In the genomic region with DNA sequence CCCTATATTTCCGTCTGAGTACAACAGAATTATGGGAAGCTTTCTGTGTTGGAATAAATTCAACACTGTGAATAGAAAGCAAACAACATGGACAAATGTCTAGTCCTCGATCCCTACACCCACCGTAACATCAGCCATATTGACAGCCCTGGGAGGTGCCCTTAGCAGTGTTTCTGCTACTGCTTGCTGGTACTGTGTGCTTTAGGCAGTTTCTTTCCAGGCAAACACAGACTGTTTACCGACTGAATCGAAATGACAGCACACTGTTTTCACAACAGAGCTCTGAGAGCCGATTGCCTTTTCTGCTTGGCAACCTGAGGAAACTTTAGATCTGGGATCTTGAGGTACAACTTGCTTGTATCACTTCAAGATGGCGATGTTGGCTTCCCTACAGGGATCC, we compare ENCODE assay signal across 26 mouse cellular contexts. TPM values are rescaled to one million over a fixed set of nuclear protein-coding genes. Genes with fewer than 3 reads are reported as not detected.
DNase-seq lines count a peak whose midpoint lies in the region; ATAC-seq and TF ChIP-seq lines count a peak whose summit lies in the region.
"Had no signal": no experiment of that assay in that cellular context is flagged by ENCODE, and none has a peak within 500 bp of the region (broad histone marks: within the 10 kb centered on the region; RNA-seq: fewer than 3 reads in every experiment).

No protein-coding gene starts in this region.

- no peak for TF ChIP-seq CTCF in liver, adult 2 months (IDR thresholded peaks at IDR 0.05; ENCODE audit: low read depth, low read length)
- TF ChIP-seq CTCF in liver, postnatal 0 days (IDR thresholded peaks at IDR 0.05; ENCODE audit: low read depth) = no peak
- TF ChIP-seq CTCF in stomach, postnatal 0 days (IDR thresholded peaks at IDR 0.05; ENCODE audit: low read depth) = no peak

- H3K27ac ChIP-seq in liver, adult 2 months (replicated peaks; ENCODE audit: insufficient read depth, low read depth, low read length) = no peak overlapping the region
- no peak overlapping the region for H3K27ac ChIP-seq in liver, embryonic 11.5 days (ENCODE audit: low read depth, low read length)
- H3K27ac ChIP-seq in liver, embryonic 16.5 days (ENCODE audit: low read length) = no peak overlapping the region
- peak overlapping the region; percentile 89 for H3K27ac ChIP-seq in liver, postnatal 0 days (ENCODE audit: low read depth)
- no peak overlapping the region for H3K27ac ChIP-seq in stomach, postnatal 0 days (replicated peaks)
- H3K27ac ChIP-seq: embryonic facial prominence, embryonic 13.5 days; embryonic facial prominence, embryonic 15.5 days; forebrain, embryonic 10.5 days; forebrain, embryonic 12.5 days had no signal

- TF ChIP-seq POLR2A in liver, adult 2 months (IDR thresholded peaks at IDR 0.05; ENCODE audit: extremely low read depth, insufficient read depth, low read length) = no peak

- WGBS in liver, adult 2 months = 20% methylated on average over 7 of the region's 7 CpGs
- 68% methylated on average over 7 of the region's 7 CpGs for WGBS in liver, embryonic 11.5 days
- 51% methylated on average over 7 of the region's 7 CpGs for WGBS in liver, embryonic 16.5 days (ENCODE audit: insufficient replicate concordance)
- WGBS in liver, postnatal 0 days (ENCODE audit: insufficient replicate concordance) = 57% methylated on average over 7 of the region's 7 CpGs
- 67% methylated on average over 7 of the region's 7 CpGs for WGBS in stomach, postnatal 0 days

- no peaks in the 10 kb centered on the region for H3K79me2 ChIP-seq in liver, adult 2 months (ENCODE audit: control insufficient read depth, insufficient read depth, low read length)

- H3K4me2 ChIP-seq in liver, embryonic 11.5 days = no peak overlapping the region
- no peak overlapping the region for H3K4me2 ChIP-seq in liver, embryonic 16.5 days (ENCODE audit: low read depth, low read length)
- H3K4me2 ChIP-seq in liver, postnatal 0 days (ENCODE audit: low read depth, low read length) = peak overlapping the region; percentile 52
- H3K4me2 ChIP-seq in stomach, postnatal 0 days (replicated peaks; ENCODE audit: low read depth) = no peak overlapping the region
- H3K4me2 ChIP-seq: embryonic facial prominence, embryonic 13.5 days; embryonic facial prominence, embryonic 15.5 days; forebrain, embryonic 12.5 days had no signal

- H3K9me3 ChIP-seq in liver, embryonic 11.5 days (ENCODE audit: control insufficient read depth, low read length) = no peaks in the 10 kb centered on the region
- H3K9me3 ChIP-seq in liver, embryonic 16.5 days (replicated peaks; ENCODE audit: control insufficient read depth, low read length) = no peaks in the 10 kb centered on the region
- H3K9me3 ChIP-seq in liver, postnatal 0 days (ENCODE audit: low read length) = no peaks in the 10 kb centered on the region
- no peaks in the 10 kb centered on the region for H3K9me3 ChIP-seq in stomach, postnatal 0 days (ENCODE audit: control insufficient read depth, low read length)
- H3K9me3 ChIP-seq: embryonic facial prominence, embryonic 13.5 days; embryonic facial prominence, embryonic 15.5 days; forebrain, embryonic 10.5 days; forebrain, embryonic 12.5 days had no signal

- no peaks in the 10 kb centered on the region for H3K36me3 ChIP-seq in liver, adult 2 months (ENCODE audit: control insufficient read depth, insufficient read depth, low read length)
- H3K36me3 ChIP-seq in liver, embryonic 11.5 days (ENCODE audit: control insufficient read depth, insufficient read depth, low read length) = no peaks in the 10 kb centered on the region
- H3K36me3 ChIP-seq in liver, embryonic 16.5 days (ENCODE audit: control insufficient read depth, insufficient read depth) = no peaks in the 10 kb centered on the region
- H3K36me3 ChIP-seq in liver, postnatal 0 days (replicated peaks; ENCODE audit: insufficient read depth, low read length) = no peaks in the 10 kb centered on the region
- no peaks in the 10 kb centered on the region for H3K36me3 ChIP-seq in stomach, postnatal 0 days (ENCODE audit: control insufficient read depth, insufficient read depth, low read length)
- H3K36me3 ChIP-seq: embryonic facial prominence, embryonic 13.5 days; embryonic facial prominence, embryonic 15.5 days; forebrain, embryonic 10.5 days; forebrain, embryonic 12.5 days had no signal

- no peaks in the 10 kb centered on the region for H3K27me3 ChIP-seq in liver, adult 2 months (ENCODE audit: control insufficient read depth, insufficient read depth, low read length)
- H3K27me3 ChIP-seq in liver, embryonic 11.5 days (replicated peaks; ENCODE audit: control insufficient read depth, insufficient read depth, low read length) = no peaks in the 10 kb centered on the region
- no peaks in the 10 kb centered on the region for H3K27me3 ChIP-seq in liver, embryonic 16.5 days (ENCODE audit: control insufficient read depth, insufficient read depth, low read depth, low read length)
- H3K27me3 ChIP-seq in liver, postnatal 0 days (ENCODE audit: insufficient read depth, low read length) = no peaks in the 10 kb centered on the region
- no peaks in the 10 kb centered on the region for H3K27me3 ChIP-seq in stomach, postnatal 0 days (ENCODE audit: control insufficient read depth, insufficient read depth, low read length)
- H3K27me3 ChIP-seq: embryonic facial prominence, embryonic 13.5 days; embryonic facial prominence, embryonic 15.5 days; forebrain, embryonic 12.5 days had no signal

- H3K9ac ChIP-seq in liver, adult 2 months (ENCODE audit: low read depth, low read length) = 0 out of 2 replicates have a peak overlapping the region, but pooled peaks have one; percentile 6
- H3K9ac ChIP-seq in liver, embryonic 11.5 days (ENCODE audit: low read depth, low read length) = no peak overlapping the region
- H3K9ac ChIP-seq in liver, embryonic 16.5 days (ENCODE audit: low read depth, low read length) = no peak overlapping the region
- no peak overlapping the region for H3K9ac ChIP-seq in liver, postnatal 0 days (replicated peaks)
- H3K9ac ChIP-seq in stomach, postnatal 0 days (ENCODE audit: low read length) = no peak overlapping the region
- H3K9ac ChIP-seq: embryonic facial prominence, embryonic 13.5 days; embryonic facial prominence, embryonic 15.5 days; forebrain, embryonic 12.5 days had no signal

- no peak for ATAC-seq in liver, embryonic 11.5 days (replicated peaks; ENCODE audit: low FRiP score)
- peak; percentile 70 for ATAC-seq in liver, embryonic 16.5 days (ENCODE audit: low read depth)
- peak; percentile 84 for ATAC-seq in liver, postnatal 0 days
- ATAC-seq in stomach, postnatal 0 days (ENCODE audit: low FRiP score, low TSS enrichment) = peak; percentile 61; the same call in 1 of the 2 replicates
- ATAC-seq: forebrain, embryonic 14.5 days had no signal

- peaks cover 10% of the 10 kb centered on the region for H3K4me1 ChIP-seq in liver, adult 2 months (ENCODE audit: control insufficient read depth, insufficient read depth, low read length)
- H3K4me1 ChIP-seq in liver, embryonic 11.5 days (replicated peaks; ENCODE audit: control insufficient read depth, insufficient read depth, low read length) = no peaks in the 10 kb centered on the region
- no peaks in the 10 kb centered on the region for H3K4me1 ChIP-seq in liver, embryonic 16.5 days (ENCODE audit: control insufficient read depth, low read depth, low read length)
- peaks cover 7% of the 10 kb centered on the region; the same call in 1 of the 2 replicates for H3K4me1 ChIP-seq in liver, postnatal 0 days (ENCODE audit: insufficient read depth)
- no peaks in the 10 kb centered on the region for H3K4me1 ChIP-seq in stomach, postnatal 0 days (replicated peaks; ENCODE audit: control insufficient read depth, insufficient read depth)
- H3K4me1 ChIP-seq: embryonic facial prominence, embryonic 15.5 days had no signal

- TF ChIP-seq EP300 in liver, postnatal 0 days (IDR thresholded peaks at IDR 0.05; ENCODE audit: low read depth) = no peak
- no peak for TF ChIP-seq EP300 in stomach, postnatal 0 days (optimal IDR thresholded peaks at IDR 0.05)

- peak; percentile 83 for DNase-seq in liver, adult 2 months (ENCODE audit: extremely low read depth, low read depth, low spot score)
- DNase-seq in liver, embryonic 11.5 days (ENCODE audit: low spot score) = no peak
- DNase-seq in liver = no peak
- peak; percentile 29 for DNase-seq in liver, postnatal 0 days
- DNase-seq in stomach, postnatal 0 days (ENCODE audit: low spot score) = no peak
- DNase-seq in spleen, postnatal 10 days (ENCODE audit: low spot score in 2 of 2) = no peak
- DNase-seq: adrenal gland, adult 2 months; adrenal gland, postnatal 10 days; adrenal gland, postnatal 25 days; cerebellum, adult 11 months; cerebellum, adult 18-20 months; cerebellum, adult 8-10 months; cerebellum, adult 9-11 months; cerebellum, postnatal 14 days; cerebellum, postnatal 36 days; embryo, embryonic 11 days had no signal

- H3K4me3 ChIP-seq in liver, adult 2 months (ENCODE audit: insufficient read depth, low read depth, low read length) = no peak overlapping the region; the same call in 1 of the 2 replicates
- H3K4me3 ChIP-seq in liver, embryonic 11.5 days (ENCODE audit: low read depth, low read length) = no peak overlapping the region
- H3K4me3 ChIP-seq in liver, embryonic 16.5 days (ENCODE audit: low read depth, low read length) = no peak overlapping the region
- no peak overlapping the region for H3K4me3 ChIP-seq in liver, postnatal 0 days (ENCODE audit: low read depth, low read length)
- H3K4me3 ChIP-seq in stomach, postnatal 0 days (ENCODE audit: low read depth, low read length) = no peak overlapping the region
- H3K4me3 ChIP-seq: embryonic facial prominence, embryonic 13.5 days; embryonic facial prominence, embryonic 15.5 days; erythroblast, embryonic 14.5 days; forebrain, embryonic 10.5 days; forebrain, embryonic 12.5 days had no signal

RNA-seq across cellular contexts. Expression of gene Scn3a, which starts 12.8 kb away (rescaled TPM):
- total RNA-seq in liver, adult 2 months (2014; rRNA removed) = 0.18 and 0.20 TPM in 2 replicates
- polyA plus RNA-seq in liver, adult 2 months (2012; rRNA removed) = 0.05 TPM in 2 replicates
- 0.08 and 0.31 TPM in 2 replicates for polyA plus RNA-seq in liver, embryonic 11.5 days (2014; fragmentation: Nextera tagmentation; extraction: Ambion mirVana)
- 0.14 and 0.24 TPM in 2 replicates for polyA plus RNA-seq in liver, embryonic 16.5 days (2015; fragmentation: Nextera tagmentation; extraction: Ambion mirVana)
- 0.05 and 0.12 TPM in 2 replicates for polyA plus RNA-seq in liver, postnatal 0 days (2015; fragmentation: Nextera tagmentation; extraction: Ambion mirVana)
- polyA plus RNA-seq in stomach, postnatal 0 days (2015; fragmentation: Nextera tagmentation; extraction: Ambion mirVana) = 0.61 and 0.72 TPM in 2 replicates
- total RNA-seq: common myeloid progenitor, adult 5-6 weeks; MEL had no signal
- polyA plus RNA-seq: C2C12; erythroblast, embryonic 14.5 days had no signal

Comparison
In these comparisons a context has a peak if more than half of its experiments do, and no peak if none do; other contexts are left out.
1. DNase-seq: peak in liver, adult 2 months (single experiment) and liver, postnatal 0 days (single experiment); none in liver, embryonic 11.5 days (single experiment), liver (single experiment), stomach, postnatal 0 days (single experiment) and spleen, postnatal 10 days (0 of 2).